Mouse (Mus musculus) cerebellum, postnatal 36 days (tissue): Measurements from ENCODE around the gene Ankrd55.

Source experiments
- DNase-seq, 2 experiments: peaks; one replicate each; pipeline ENCODE4 v3.0.0; 2021 to 2022; ENCODE audit warnings: mixed read lengths in 2 of 2

Ankrd55 gene

DNA sequence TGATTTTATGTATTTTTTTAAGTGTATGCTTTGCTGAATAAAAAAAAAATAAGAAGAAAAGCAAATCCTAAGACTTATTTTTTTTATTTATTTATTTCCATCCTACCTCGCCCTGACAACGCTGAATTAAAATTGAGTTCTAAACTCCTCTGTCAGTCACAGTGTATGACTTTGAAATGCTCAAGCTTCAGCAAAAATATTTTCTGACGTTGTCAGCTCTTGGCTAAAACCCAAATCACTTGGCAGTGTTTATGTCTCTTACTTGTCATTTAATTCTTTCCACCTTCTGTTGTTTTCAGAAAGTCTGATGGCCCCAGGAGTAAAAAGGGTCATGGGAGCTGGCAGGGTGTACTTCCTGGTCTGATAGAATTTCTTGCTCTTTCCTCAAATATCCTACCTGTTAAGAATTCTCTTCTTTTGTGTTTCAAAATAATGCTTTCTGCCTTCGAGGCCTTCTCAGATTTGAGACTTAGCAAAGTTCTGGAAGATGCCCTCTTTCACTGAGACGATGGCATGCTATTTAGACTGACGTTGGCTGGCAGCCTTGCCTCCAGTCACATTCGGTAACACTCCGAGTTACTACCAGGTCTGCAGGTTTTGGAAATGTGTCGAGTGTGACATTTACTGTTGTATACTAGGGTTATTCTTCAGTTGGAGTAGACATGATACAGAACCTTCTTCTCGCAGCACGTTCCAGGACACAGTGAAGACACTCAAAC, 95.8 kb downstream of the Ankrd55 start:
- no peak for DNase-seq

DNA sequence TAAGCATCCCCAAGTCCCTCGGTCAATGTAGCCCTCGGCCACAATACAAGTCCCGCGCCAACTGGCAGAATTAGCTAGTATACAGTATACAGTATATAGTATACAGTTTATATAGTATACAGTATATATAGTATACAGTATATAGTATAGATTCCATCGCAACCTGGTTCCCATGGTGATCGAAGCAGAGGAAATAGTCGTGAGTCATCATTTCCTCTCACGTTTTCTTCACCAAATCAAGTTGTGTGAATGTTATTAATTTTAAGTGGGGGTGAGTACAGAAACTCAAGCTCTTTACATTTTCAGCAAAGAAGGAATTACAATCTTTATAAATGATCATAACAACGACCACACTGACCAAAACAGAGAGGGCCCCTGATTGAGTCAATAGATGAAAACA, 96.8 kb downstream of the Ankrd55 start:
- DNase-seq: no peak

DNA sequence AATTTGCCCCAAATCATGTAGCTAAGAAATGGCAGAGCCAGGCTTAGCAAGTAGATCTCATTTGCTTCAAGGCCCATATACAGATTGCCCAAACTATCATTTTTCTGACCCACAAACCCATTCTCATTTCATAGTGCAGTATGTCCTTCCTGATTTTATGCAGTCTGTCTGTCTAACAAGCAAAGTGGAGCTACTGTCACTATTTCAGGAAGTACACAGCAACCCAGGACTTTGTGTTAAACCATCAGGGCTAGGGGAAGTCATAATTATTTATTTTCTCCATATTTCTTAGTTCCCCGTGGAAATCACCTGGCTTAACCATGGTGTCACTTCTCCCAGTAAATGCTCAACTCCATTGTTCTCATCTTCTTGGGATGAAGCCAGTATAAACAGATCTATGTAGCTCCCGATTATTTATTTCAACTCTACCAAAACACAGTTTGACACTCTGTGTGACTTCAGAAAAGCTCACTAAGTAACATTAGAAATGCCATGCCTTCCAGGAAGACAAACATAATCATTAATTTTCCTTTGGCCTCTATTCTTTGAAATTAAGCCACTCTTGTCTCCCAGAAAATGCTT, 98.3 kb downstream of the Ankrd55 start:
- DNase-seq: no peak

DNA sequence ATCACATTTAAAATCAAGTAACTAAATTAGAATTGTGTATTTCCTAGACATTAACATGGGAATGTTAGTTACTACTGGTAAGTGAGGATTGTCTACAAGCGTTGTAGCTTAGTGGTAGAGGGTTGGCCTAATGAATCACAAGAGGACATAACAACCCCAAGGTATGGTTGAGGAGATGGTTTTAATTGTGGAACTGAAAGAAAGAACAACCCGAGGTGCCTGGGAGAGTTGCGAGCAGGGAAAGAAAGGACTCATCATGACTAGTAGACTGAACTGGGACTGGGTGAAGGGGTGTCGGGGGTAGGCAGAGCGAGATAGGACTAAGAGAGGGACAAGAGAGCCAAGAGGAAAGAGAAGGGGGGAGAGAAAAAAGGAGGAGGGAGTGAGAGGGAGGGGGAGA, 99.0 kb downstream of the Ankrd55 start:
- DNase-seq: no peak

DNA sequence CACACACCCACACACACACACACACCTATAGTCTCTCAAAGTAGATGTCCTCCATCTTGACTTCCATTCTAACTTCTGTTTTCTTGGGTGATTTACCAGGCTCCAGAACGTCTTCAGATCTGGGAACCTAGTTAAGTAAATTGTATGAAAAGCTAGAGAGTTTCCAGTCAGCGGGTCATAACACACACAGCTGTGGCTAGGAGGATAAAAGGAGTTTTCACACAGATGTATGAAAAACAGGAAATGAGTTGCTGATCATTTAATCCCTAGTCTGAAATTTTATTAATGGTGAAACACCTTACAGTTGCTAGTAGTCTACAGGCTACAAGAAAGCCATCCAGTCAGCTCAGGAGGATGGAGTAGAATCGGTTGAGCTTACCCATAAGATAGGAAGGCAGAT, 99.9 kb downstream of the Ankrd55 start:
- DNase-seq: no peak

DNA sequence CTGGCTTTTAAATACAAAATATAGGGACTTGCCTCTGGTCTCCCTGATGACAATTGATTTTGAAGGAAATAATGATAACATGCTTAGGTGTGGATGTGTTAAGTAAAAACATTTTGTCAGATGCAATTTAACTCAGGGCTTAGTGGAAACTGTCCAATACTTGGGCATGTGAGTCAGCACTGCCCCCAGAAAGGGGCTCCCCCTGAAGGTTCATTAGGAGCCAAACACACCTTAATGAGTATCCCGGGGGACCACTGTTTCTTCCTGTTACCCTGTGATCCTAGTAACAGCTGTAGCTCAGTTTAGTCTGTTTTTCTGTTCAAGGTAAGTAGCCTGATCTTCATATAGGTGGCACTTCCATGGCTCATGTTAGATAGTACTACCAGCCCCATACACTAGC, 102.0 kb downstream of the Ankrd55 start:
- no peak for DNase-seq

DNA sequence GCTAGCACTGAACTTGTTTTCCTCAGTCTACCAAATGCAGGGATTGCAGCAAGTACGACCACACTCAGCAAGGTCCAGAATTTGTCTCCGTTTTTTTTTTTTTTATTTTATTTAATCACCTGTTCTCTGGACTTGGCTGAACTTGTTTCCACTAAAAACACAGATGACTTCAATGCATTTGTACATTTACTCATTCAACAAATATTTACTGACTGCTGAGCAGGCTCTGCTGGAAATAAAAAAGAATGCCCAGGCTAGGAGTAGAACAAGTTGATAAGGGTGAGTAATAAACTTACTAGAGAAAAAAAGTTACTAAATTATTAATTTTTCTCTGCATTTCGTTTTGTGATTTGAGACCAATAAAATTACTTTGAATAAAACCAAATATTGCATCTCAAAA, 103.1 kb downstream of the Ankrd55 start:
- no peak for DNase-seq

DNA sequence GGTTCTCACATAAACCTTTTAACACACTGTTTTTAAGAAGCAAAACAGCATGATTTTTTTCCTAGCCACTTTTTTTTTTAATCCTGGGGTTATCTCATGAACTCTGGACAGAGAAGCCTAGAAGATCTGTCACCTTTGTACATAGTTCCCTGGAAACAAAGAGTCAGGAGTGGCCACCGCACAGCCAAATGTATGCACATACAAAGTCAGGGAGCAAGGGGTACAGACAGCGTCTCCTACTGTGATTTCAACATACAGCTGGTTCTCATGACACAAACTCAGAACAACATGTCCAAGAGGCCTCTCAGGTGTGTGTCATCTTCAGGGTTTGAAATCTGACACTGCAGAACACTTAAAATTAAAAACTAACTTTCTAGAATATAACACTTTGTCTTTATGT, 105.1 kb downstream of the Ankrd55 start:
- DNase-seq: no peak

DNA sequence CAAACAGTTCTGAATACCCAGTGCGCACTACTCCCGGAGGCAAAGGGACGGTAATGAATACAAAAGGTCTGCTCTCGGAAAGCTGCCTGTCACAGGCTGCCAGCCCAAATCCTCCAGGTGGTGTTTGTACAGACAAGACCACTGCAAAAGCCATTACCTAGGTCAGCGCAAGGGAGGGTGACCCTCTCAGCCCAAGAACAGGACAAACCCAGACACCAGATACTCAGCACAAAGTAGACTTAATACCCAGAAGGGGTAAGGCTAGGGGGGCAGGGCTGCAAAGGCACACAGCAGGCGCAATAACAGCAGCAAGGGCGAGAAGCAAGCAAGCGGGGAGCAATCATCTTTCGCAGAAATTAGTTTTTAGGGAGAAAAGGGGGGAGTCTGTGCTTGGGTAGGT, 106.0 kb downstream of the Ankrd55 start:
- no peak for DNase-seq

DNA sequence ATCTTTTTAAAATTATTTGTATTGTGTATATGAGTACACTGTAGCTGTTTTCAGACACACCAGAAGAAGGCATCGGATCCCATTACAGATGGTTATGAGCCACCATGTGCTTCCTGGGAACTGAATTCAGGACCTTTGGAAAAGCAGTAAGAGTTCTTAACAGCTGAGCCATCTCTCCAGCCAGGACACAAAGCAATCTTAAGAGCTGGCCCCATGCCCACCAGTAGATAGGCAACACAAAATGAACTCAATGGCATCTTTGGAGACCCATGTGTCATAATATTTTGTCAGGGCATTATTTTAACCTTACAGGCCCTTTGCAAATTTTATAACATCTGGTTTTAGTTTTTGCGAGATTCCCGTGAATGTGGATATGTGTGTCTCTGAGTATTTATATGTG, 116.5 kb downstream of the Ankrd55 start:
- DNase-seq: no peak

DNA sequence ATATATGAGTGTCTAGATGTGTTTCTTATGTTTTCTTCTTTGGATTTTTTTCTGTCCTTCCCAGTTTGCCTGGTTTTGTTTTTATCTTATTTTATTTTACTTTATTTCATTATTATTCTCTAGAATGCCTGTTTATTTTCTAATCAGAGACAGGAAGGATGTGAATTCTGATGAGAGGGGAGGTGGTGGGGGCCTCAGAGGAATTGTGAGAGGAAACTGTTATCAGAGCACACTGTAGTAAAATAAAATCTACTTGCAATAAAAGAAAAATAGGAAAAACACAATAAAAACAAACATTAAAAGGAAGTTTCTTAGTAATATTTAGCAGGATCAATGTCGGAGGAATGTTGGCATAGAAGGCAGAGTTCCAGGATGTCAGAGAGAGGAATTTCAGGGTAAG, 116.9 kb downstream of the Ankrd55 start:
- no peak for DNase-seq

DNA sequence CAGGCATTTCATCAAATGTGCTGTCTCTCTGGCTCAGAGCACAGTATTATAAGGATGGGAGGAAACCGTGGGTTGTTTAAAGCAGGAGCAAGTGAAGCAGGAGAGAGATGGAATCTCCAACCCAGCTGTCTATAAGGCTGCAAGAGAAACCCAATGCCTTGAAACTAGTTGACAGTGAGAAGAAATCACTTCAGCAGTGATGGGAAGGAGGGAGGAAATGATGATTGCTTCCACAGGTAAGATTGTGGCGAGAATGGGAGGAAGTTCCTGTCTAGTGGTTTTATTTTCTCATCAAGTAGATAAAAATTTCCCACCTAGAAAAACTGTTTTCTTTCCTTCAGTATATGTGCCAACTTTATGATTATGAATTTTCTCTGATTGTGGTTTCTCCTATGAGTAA, 118.4 kb downstream of the Ankrd55 start:
- no peak for DNase-seq

DNA sequence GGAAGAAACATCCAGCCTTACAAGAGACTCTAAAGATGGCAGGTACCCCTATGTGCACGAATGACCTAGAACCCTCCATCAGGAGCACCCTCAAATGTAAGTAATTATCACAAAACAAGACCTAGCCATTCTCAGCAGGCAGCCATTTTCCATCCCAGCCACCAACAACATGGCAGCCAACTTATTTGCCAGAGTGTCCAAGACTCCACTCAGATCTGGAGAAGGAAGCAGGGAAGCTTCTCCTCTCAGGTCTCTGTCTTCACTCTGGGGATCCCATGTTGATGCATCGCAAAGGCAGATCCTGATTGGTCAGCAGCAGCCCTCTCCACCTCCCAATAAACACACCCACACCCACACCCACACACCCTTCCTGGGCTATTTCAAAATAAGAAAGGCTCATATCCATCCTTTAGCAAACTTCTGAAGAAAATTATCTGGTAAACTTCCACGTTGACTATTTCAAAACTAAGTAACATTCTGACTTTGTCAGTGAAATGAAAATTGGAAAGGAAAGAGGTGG, 119.0 kb downstream of the Ankrd55 start:
- no peak for DNase-seq

DNA sequence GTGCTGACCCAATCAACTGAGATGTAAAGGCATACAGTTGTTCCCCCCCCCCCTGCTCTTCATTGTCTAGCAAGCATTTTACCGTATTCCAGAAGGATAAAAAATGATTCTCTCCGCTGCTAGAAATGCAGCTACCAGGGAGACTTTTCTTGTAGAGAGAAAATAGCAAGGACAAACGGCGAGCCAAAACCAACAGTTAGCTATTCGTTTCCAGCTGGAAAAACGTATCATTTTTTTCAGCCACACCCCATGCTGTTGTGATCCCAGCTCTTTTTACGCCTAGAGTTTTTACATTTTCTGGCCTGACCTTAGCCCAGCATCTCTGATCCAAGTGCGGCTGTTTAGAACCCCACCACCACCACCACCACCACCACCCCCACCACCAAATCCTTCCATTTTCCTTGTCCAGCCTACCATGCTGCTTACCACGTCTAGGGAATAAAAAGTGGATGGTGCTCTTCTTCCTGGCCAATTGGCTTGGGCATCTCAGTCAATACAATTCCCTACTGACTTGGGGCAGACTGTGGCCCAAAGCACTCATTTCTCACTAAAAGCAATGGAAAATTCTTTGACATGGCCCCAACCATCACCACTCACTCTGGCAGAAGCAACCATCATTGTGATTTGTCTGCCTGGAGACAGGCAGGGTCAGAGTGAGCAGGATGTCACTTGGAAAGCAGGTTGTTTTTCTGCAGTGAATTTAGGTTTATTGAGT, 119.7 kb downstream of the Ankrd55 start:
- no peak for DNase-seq

DNA sequence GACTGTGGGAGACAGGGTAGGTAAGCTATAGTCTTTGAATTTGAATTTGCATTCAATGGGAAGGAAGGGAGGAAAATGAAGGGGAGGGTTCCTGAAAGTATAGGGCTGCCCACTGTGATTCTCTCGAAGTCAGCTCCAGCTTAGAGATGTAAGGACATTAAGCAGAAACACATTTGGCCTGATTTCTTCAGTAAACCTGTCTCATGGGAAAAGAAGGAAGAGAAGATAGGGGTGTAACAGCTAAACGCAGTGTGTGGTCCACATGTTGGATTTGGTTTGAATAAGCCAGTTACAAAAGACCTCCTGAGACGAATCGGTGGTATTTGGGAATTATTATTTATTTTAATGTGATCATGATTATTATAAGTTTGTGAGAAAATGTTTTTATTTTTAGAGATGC, 120.5 kb downstream of the Ankrd55 start:
- DNase-seq: no peak

DNA sequence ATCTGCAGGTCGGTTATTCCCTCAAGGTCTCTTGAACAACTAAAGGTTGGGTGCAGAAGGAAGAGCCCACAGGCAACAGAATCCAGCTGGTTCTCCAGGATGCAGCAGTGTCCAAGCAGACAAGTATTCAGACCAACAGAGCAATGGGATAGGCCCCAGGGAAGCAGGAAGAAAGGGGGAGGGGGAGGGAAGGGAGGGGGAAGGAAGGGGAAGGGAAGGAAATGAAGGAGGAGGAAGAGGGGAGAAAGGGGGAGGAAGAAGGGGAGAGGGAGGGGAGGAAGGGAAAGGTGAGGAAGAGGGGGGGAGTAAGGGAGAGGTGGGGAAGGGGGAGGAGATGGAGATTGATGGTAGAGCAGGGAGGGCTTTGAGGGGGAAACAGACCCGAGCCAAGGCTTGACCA, 121.1 kb downstream of the Ankrd55 start:
- no peak for DNase-seq

DNA sequence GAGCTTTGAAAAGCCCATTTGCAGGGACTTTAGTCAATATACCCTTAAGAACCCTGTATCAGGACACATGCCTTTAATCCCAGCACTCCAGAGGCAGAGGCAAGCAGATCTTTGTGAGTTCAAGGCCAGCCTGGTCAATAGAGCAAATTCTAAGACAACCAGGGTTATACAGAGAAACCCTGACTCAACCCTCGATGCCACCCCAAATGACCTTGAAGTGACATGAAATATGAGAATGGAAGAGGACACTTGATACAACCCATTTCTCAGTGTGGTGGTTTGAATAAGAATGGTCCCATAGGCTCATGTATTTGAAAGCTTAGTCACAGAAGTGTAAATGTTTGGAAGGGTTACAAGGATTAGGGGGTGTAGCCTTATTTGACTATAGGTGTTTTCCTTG, 121.6 kb downstream of the Ankrd55 start:
- DNase-seq: no peak

DNA sequence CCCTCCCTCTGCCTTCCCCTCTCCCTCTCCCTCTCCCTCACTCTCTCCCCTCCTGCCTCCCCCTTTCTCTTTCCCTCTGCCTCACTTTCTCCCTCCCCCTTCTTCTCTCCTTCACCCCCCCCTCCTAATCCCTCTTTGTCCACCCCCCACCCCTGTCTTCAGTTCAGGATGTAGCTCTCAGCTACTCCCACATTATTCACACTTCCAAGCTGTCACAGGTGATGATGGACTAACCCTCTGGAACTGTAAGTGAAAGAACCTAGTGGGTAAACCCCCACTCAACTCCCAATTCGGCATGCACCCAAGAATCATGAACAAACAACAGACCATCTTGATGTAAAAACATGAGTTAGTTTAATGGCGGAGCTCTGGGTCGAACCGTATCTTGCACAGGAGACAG, 122.2 kb downstream of the Ankrd55 start:
- DNase-seq: no peak

DNA sequence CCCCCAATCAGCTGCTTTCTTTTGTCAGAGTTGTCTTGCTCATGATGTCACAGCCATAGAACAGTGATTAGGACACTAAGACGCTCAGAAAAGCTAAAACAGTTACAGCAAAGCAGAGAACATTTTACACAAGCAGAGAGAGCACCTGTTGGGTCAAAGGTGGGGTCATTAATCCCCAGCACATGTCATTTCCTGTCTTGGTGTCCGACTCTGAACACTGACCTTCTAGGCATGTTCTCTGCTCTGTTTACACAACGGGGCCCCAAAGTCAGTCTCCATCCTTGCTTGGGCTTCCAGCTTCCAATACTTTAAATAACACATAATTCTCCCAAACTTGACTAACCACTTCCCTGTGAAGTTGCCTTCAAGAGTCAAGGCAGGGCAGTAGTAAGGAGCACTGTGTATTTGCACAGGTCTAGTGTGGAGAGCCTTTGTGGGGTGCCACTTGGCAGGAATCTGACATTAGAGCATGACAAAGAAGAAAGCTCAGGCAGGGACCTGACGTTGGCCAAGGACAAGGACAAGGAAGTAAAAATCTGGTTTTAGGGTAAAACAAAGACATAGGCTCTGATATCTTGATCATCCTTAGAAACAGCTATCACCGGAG, 123.1 kb downstream of the Ankrd55 start:
- DNase-seq: no peak

DNA sequence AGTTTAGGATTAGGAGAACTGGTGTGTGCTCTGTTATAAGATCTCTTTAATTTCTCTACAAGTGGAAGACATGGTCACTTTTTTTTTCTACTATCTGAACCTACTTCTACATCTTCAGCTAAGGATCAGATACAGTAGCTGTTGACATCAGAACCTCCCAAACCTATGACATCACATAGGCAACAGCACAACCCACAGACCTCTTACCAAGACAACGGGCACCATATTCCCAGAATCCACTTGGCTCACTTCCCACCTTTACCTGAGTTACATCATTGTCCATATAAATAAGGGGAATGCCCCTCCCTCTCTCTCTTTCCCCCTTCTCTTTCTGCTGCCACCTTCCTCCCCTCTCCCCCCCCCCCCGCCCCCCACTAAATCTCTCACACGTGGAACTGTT, 124.0 kb downstream of the Ankrd55 start:
- no peak for DNase-seq

DNA sequence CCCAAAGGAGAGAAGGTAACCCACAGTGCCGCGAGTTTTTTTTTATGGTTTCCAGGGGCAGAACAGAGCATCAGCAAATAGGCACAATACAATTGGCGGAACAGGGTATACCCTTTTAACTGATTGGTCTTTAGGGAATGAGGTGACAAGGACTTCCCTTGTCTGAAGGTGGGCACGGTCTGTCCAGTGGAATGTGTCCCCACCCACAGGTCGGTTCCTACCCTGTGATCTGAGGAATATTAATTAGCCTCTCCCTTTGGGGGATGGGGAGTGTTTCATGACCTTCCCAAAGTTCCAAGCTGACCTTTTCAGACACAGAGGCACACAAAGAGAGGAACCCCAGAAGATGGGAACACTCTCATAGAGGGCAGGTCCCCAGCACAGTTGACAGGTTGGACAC, 124.6 kb downstream of the Ankrd55 start:
- no peak for DNase-seq

DNA sequence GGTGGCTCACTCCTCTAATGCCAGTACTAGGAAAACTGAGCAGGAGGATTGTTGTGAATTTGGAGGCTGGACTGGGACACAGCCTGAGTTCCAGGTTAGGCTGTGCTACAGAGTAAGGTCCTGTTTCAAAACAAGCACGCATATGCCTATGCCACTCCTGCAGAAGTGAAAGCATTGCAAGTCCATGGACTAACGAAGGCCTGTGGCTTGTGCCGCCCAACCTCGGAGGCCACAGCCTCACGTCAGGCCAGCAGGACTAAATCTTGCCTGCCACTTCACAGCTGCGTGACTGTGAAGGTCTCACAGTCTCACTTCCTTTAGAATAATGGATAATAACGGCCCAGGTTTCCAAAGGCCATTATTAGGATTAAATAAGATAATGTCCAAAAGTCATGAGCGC, 125.4 kb downstream of the Ankrd55 start:
- no peak for DNase-seq

DNA sequence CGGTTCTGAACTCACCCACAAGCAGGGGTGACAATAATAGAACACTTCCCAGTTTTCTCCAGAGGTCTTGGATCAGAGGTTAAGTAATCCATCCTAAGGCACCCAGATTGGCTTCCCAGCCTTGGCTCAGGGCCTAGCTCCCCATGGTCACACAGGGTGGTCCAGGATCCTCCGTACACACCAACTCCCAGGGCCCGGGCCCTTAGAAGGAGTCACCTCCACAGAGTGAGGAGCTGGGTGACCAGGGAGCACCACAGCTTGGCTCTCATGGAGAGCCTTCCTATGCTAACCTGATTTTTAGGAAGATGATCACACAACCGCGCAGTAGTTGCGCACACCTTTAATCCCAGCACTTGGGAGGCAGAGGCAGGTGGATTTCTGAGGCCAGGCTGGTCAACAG, 127.6 kb downstream of the Ankrd55 start:
- no peak for DNase-seq
